Mouse (Mus musculus): ENCODE results near the gene Kdm5a.

DNA sequence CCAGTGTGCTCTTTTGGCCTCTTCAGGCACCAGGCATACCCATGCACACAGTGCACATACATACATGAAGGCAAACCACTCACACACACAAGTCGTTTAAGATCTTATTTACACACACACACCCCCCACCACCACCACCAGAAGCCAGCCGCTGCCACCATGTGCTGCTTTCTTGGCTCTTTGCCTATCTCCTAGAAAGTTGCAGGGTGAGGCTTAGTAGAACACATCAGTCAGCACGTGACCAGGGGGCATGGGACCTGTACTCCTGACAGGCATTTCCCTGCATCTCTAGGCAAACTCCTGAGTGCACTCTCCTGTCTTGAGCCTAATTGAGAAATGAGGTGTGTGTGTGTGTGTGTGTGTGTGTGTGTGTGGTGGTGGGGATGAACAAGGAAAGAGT lies 121.1 kb downstream of the Kdm5a start:
- no peak for TF ChIP-seq GATA1 (IDR thresholded peaks at IDR 0.05; ENCODE audit: borderline replicate concordance, low read length)
- TF ChIP-seq FLI1 (IDR thresholded peaks at IDR 0.05; ENCODE audit: low read length): no peak

All from megakaryocyte, embryonic 14.5 days (primary cell).